Mouse (Mus musculus) embryonic facial prominence, embryonic 15.5 days (tissue): Measurements from ENCODE around the gene Ugt3a2. TPM values are rescaled to one million over a fixed set of nuclear protein-coding genes. Genes with fewer than 3 reads are reported as not detected.

Experiments used
- polyA plus RNA-seq: library from polyadenylated mRNA; unstranded; fragments of >200 nt; fragmentation: Nextera tagmentation; extraction: Ambion mirVana; gene quantifications from 2 replicates; pipeline ENCODE4 v1.2.1, GENCODE M21; 2015

The Ugt3a2 gene
- polyA plus RNA-seq, 1 experiment from 2014 or later = not detected

Other genes starting within 250 kb of the Ugt3a2 start
- gene Lmbrd2, start 195.0 kb upstream of the Ugt3a2 start, polyA plus RNA-seq = 2.2 and 3.3 TPM in 2 replicates
- 63.6 and 64.2 TPM in 2 replicates for gene Skp2, start 180.1 kb upstream of the Ugt3a2 start, polyA plus RNA-seq
- gene Ugt3a1, start 58.7 kb upstream of the Ugt3a2 start, polyA plus RNA-seq = 0.07 TPM in 1 of 2 replicates, not detected in the other
- 12.5 and 21.1 TPM in 2 replicates for gene Capsl, start 100.5 kb downstream of the Ugt3a2 start, polyA plus RNA-seq
- gene Il7r, start 194.6 kb downstream of the Ugt3a2 start, polyA plus RNA-seq = 0.07 and 0.37 TPM in 2 replicates